Mouse (Mus musculus): Measurements from ENCODE around the gene Cubn. TPM values are rescaled to one million over a fixed set of nuclear protein-coding genes. Genes with fewer than 3 reads are reported as not detected.

Gene Cubn
- total RNA-seq, 2 experiments from 2014 or later = 0.59 to 10.6 TPM

DNA sequence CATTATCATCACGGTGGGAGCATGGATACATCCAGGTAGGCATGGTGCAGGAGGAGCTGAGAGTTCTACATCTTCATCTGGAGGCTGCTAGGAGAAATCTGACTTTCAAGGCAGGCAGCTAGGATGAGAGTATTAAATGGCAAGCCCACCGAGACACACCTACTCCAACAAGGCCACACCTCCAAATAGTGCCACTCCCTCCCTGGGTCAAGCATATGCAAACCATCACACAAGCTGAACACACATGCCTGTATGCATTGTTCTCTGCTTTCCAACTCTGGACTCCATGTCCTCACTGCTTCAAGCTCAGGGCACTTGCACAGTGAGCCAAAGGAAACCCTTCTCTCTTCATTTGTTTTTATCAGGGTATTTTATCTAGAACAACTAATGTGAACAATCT is 233.0 kb downstream of the Cubn start:
- no peak for DNase-seq (ENCODE audit: low spot score in 2 of 2)

DNA sequence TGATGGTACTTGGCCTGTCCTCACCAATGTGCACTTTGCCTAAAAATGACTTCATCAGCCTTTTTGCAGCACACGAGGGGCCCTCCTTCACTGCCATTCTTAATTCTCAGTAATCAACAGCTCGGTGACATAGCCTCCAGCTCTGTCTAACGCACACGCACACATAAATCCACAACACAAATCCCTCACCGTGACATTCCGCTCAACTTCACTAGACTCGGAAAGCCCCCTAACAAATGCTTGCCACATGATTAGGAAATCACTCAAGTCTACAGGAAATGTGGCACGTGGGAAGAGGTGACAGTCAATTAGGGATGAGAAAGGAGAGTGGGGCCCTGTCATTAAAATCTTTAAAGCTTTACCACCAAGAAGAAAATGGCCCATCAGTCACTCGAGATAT is 250.9 kb downstream of the Cubn start:
- DNase-seq (ENCODE audit: low spot score in 2 of 2) = no peak

DNA sequence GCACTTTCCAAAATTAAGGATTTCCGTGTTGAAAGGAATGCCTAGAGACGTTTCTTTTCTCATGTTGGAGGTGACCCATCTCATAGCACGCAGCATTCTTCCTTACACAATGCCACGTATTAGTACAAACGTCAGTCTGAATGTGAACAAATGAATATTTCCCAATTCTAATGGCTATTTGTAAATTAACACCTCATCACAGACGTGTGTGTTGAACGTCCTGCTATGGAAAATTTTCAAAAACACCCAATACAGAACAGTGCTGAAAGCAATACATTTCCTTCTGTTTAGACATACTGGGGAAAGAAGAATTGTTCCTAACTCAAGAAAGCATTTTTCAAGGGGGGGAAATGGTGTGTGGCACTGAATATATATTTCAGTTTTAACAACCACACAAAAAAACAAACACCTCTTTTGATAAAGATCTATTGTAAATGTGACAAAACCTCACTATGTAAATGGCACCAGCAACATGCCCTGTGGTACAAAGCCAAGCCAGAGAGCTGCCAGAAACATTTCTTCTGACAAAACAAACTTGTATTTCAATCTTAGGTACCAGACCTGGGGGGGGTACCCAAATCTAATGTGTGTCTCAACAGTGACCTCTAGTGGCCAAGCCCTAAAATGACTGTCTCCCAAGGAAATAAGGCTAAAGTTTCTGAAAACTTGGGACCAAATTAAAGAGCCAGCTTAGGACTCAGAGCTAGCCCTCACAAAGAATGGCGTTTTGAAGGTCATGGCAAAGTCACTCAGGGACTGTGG is 254.3 kb downstream of the Cubn start:
- peak in 1 of 2 experiments; percentile 8 for DNase-seq (ENCODE audit: low spot score in 2 of 2)

DNA sequence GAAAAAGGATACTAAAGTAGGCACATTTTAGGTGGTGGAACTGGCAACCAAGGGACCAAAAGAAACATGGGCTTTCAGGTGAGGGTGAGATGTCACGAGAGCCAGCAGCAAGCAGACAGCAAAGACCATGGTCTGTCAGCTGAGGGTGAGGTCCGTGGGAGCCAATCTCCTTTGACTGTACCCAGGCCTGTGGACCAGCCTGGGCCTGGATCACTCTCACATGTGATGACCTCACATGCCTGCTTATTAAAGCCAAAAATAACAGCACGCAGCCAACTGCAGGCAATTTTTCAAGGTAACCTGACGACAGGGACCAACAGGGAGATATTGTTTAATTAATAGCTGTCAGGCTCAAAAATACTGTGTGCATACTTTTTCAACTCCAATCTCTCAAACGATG is 255.9 kb downstream of the Cubn start:
- DNase-seq (ENCODE audit: low spot score in 2 of 2) = peak in 1 of 2 experiments; percentile 10

DNA sequence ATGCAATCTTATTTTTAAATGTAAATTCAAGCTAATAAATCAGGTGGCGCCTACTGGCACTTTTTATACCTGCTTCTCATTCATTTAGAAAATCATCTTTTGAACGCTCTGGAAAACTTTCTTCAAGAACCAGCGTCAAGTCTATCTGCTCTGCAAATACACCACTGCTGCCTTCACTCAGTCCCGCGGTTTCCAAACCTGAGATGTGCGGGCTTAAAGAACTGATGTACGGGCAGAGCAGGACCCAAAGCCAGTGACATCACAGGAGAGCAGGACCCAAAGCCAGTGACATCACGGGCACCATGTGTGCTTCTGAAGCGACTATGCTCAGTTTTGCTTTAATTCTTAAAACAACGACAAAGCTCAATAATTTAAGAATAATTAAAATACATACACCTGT is 256.8 kb downstream of the Cubn start:
- DNase-seq (ENCODE audit: low spot score in 2 of 2) = no peak

DNA sequence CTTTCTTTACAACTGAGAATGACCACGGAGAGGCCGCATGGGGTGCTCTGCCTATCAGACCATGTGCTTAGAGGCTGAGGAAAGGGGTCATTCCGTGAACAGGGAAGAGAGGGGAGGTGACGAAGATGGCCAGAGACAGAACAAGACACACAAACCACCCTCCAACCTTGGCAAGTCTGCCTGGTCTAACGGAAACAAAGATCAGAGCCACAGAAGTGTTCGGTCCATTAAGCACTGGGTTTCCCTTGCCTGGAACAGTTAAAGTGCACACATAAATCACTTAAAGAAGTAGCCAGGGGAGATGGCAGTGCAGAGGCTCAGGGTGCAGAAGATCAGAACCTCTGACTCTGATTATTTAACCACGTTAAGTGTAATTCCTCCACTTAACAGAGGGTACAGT is 257.7 kb downstream of the Cubn start:
- DNase-seq (ENCODE audit: low spot score in 2 of 2) = no peak

DNA sequence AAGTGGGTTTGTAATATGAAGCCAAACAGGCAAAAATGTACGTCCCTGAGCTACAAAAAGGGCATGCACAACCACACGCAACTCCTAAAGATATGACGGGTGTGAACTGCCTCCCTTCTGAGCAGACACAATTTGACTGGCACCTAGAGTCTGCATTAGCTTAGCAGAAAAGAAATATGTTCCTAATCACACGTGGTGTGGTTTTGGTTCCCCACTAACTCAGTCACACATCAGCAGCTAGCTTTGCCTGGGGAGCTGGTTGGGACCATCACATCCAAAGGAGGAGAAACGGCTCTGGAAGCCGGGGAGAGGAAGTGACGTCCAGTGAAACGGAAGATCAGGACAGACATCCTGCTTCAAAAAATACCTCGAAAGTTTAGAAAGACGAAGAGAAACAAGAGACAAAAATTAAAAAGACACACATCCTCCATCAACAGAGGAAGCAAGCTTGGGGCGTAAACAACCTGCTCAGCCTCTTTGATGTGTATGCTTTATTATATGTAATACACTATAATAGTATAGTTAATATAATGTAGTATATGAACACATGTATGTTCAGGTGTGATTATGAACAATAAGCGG is 258.3 kb downstream of the Cubn start:
- DNase-seq (ENCODE audit: low spot score in 2 of 2) = no peak

DNA sequence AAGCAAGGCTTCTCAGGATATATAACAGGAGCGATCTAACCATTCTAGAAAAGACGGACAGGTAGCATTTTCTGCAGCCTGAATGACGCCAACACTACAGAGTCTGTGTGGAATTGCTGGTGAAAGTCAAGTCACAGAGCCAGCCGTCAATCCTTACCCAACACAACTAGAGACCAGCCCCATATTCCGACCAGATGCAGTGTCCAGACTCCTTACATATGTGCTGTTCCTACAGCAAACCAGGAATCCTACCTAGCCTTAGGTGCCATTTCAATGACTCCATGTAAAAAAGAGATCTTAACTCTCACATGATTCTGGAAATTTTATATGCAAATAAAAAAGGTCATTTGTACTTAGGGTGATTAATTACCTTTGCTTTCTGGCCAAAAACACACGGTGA is 259.3 kb downstream of the Cubn start:
- no peak for DNase-seq (ENCODE audit: low spot score in 2 of 2)

DNA sequence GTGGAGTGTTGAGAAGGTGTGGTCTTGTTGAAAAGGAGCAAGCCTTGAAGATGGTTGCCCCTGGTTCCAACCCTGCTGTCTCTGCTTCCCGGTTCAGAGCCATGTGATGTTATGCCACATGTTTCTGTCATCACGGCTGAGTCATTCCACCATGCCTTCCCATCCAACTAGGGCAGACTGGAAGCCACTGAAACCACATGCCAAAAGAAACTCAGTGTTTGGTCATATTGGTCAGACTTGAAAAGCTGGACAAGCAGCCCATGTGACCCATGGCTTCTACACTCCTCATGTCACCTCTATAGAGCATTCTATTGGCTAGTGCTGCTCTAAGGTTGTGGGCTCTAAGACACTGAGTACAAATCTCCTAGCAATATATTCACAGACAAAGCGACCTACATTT is 261.9 kb downstream of the Cubn start:
- DNase-seq (ENCODE audit: low spot score in 2 of 2) = no peak

Other genes with a start within 250 kb of the Cubn start
- 10 to 100 TPM; 79.3 to 96.2 TPM for gene Rsu1, start 220.4 kb downstream of the Cubn start, total RNA-seq (2021)
- gene Trdmt1, start 52.9 kb upstream of the Cubn start, total RNA-seq (2021) = 1 to 10 TPM; 7.8 to 9.4 TPM
- gene Vim, start 82.1 kb upstream of the Cubn start, total RNA-seq (2021) = 100 to 1,000 TPM; 525 to 537 TPM